Mouse (Mus musculus) liver, adult (tissue): ENCODE data around the gene Sema5a.

Experiments
- GATA4 ChIP-seq: IDR thresholded peaks from 2 replicates; pipeline ENCODE4 v1.6.1; 2014; ENCODE audit warnings: mild to moderate bottlenecking, low read length; ENCODE audit not compliant: insufficient replicate concordance

Sema5a gene

DNA sequence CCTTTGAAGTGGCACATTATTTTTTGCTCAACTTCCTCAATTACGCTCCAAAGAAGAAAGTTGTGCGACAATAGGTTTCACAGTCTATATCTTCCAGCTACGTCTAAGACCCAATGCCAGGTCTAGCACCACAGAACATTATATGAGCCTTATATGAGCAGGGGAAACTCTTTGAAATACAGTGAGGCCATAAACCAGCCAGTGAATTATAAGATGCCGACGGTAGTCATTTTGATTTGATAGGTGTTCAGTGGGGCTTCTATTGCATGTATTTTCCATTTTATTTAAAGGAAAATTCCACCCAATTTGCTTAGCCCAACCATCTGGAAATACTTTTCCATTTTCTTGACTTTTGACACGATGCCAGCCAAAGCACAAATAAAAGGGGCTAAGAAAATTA lies 126.3 kb downstream of the Sema5a start:
- TF ChIP-seq GATA4 = no peak

GRCm38 (mm10) chr15:32371385-32371784 lies 126.8 kb downstream of the Sema5a start:
- no peak for TF ChIP-seq GATA4

- TF ChIP-seq GATA4 = no peak
Measured at GRCm38 (mm10) chr15:32376326-32376725, 131.7 kb downstream of the Sema5a start.

DNA sequence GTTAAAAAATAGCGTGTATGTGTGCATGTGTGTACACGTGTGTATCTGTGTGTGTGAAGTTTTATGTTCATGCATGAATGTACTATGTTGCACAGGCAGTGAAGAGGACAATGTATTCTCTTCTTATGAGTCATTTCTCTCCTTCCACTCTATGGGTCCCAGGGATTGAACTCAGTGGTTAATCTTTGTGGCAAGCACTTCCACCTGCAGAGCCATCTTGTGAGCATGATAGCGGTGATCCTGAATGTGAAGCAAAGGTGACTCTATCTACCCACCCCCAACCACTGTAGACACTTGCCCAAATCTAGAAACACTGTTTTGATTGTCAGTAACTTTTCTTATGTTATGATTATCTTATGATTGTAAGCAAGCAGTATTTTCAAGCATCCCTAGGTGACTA lies 133.2 kb downstream of the Sema5a start:
- no peak for TF ChIP-seq GATA4

DNA sequence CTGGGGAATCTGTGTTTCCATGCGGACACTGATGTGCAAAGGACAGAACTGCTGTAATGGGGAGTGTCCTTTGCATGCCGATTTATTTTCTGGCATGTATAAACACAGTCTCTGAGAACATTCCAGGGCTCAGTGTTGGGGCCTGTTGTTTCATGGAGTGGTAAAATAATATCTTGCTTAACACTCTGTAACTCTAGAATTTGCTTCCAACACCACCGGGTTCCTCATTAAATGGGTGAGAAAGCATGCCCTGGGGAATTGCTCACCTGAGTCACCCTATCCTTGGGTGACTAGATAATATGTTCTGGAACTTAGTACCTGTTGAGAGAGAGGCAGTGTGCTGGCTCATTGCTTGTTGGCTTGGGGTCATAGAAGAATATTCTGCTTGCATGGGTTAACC lies 135.7 kb downstream of the Sema5a start:
- no peak for TF ChIP-seq GATA4

DNA sequence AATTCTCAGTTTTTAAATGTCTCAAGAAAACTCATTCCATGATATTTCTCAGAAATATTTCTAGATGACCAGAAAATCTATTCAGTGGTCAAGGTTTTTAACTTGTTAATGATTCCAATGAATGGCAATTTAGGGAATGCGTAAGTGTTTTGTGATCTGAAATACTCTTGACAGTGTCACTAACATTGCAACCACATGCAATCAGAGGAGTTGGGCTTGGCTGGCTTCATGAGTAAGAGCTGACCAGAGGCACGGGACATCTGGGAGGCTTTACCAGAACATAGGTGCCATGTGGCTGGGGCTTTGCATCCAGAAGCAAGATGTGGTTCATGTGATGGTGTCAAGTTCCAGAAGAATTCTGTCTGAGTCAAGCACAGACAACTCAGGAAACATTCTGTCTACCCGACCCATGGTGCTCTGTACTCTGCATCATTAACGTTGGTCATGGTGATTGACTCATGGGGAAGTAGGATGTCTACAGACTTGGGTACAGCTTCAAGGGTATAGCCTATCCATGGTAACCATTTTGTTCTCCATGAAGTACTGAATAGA lies 138.4 kb downstream of the Sema5a start:
- no peak for TF ChIP-seq GATA4

GRCm38 (mm10) chr15:32396241-32396890 lies 151.8 kb downstream of the Sema5a start:
- TF ChIP-seq GATA4 = no peak

- no peak for TF ChIP-seq GATA4
Measured at GRCm38 (mm10) chr15:32397064-32397463, 152.5 kb downstream of the Sema5a start.

- TF ChIP-seq GATA4 = no peak
Measured at GRCm38 (mm10) chr15:32398721-32399120, 154.1 kb downstream of the Sema5a start.

DNA sequence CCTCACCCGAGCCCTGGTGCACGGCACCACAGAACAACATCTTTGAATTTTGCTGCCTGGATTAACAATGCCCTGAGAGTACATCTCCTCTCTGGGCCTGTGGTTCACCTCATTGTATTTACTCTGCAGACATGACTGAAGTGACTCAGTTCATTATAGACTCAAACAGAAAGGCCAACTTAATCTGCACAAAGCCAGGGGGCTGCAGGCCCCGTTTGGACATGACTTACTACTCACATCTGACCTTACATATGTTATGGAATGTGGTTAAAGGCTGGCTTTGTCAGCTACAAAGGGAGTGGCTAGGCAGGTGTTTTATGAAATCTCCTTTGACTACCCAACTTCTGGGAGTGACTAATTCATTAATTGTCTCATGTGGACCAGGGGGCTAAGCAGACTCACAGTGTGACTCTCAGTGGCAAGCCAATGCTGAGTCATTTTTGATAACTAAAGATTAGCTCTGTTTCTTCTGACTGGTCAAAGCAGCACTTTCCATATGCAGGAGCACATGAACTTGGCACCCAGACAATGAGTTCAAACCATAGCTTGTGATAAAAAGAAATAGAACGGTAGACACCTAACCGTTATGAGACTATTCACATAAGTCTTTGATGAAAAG lies 157.4 kb downstream of the Sema5a start:
- no peak for TF ChIP-seq GATA4

- TF ChIP-seq GATA4 = no peak
Measured at GRCm38 (mm10) chr15:32403321-32403720, 158.7 kb downstream of the Sema5a start.

GRCm38 (mm10) chr15:32406436-32406835 lies 161.8 kb downstream of the Sema5a start:
- TF ChIP-seq GATA4 = no peak

DNA sequence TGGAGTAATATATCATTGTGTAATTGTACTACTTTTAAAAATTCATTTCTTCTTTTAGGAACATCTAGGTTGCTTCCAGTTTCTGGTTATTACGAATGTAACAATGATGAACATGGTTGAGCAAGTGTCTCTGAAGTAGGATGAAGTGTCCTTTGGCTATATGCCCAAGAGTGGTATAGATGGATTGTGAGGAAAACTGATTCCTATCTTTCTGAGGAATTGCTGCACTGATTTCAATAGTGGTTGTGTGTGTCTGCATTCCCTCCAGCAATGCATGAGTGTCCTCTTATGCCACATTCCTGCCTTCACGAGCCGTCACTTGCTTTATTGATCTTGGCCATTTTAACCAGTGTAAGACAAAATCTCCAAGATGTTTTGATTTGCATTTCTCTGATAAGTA lies 163.2 kb downstream of the Sema5a start:
- no peak for TF ChIP-seq GATA4

GRCm38 (mm10) chr15:32416291-32416690 lies 171.7 kb downstream of the Sema5a start:
- TF ChIP-seq GATA4 = no peak

DNA sequence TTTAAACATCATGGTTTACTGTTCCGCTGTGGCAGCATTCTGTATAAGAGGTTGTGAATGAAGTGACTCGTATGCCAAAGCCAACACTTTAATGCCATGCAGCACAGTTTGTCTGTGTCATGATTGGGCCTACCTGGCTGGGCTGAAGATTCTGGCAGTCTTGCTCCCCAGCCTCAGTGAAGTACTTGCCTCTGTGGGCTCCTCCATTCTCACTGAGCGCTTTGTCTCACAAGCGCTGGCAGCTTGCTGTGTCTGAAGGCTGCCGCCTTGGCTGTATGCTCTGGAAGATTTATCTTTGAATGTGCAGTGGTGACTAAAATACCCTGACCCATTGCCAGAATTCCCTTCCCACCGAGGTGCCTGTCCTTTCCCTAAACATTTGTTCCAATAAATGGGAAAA lies 178.0 kb downstream of the Sema5a start:
- no peak for TF ChIP-seq GATA4

- TF ChIP-seq GATA4 = no peak
Measured at GRCm38 (mm10) chr15:32423061-32423460, 178.5 kb downstream of the Sema5a start.

DNA sequence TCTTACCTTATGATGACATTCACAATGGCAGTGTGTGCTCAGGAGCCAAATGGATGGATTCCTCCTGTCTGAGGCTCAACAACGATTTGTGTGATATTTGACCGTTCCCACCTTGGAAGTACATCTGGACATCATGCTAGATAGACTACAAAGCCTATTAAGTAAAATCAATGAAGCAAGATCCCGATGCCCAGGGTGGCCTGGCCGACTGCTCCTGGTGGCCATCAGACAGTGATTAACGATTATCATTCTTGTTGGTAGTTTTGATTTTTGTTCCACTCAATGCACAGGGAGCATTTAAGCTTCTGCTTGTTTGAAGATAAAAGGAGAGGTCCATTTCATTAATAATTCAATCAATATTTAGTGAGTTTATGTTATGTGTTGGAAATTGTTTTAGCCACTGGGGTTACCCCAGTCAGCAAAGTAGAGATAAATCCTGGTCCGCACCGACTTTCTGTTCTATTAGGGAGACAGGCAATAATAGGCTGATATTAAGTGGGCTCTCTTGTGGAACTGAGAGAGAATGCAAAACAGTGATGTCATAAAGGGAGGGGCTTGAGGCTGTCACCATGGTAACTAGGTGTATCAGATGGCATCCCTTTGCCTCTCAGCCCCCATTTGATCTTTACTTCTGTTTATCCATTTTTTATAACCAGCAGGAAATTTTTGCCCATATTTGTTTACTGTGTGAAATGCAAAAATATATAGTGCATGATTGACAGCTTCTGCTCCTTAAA lies 182.7 kb downstream of the Sema5a start:
- TF ChIP-seq GATA4 = no peak
